Mouse (Mus musculus) heart, postnatal 0 days (tissue): ENCODE measurements around the gene Cog7. TPM values are rescaled to one million over a fixed set of nuclear protein-coding genes. Genes with fewer than 3 reads are reported as not detected.

Experiments
- ATAC-seq: fragments of 200-750 bp; cut with Nextera tagmentation; 2 replicates; pipeline ENCODE4 v1.8.0; 2017; ENCODE audit warnings: low read depth, moderate number of reproducible peaks, moderate library complexity; ENCODE audit not compliant: insufficient read depth
- DNase-seq: peaks from one replicate; pipeline ENCODE4 v3.0.0-alpha.2; 2016; ENCODE audit warnings: low spot score
- H3K27ac ChIP-seq: fragments of 300-500 bp; sonication (generic); 2 replicates; pipeline ENCODE4 v1.5.1; 2014; ENCODE audit warnings: low read depth, mild to moderate bottlenecking
- H3K27me3 ChIP-seq: fragments of 300-500 bp; sonication (generic); 2 replicates; pipeline ENCODE4 v1.6.1; 2014; ENCODE audit warnings: low read length, mixed read lengths; ENCODE audit not compliant: control insufficient read depth, insufficient read depth
- H3K36me3 ChIP-seq: fragments of 300-500 bp; sonication (generic); replicated peaks from 2 replicates; pipeline ENCODE4 v1.6.1; 2014; ENCODE audit warnings: low read length, mixed read lengths; ENCODE audit not compliant: control insufficient read depth, insufficient read depth
- H3K4me1 ChIP-seq: fragments of 300-500 bp; sonication (generic); 2 replicates; pipeline ENCODE4 v1.6.1; 2014; ENCODE audit warnings: antibody characterized with exemption; ENCODE audit not compliant: control insufficient read depth, insufficient read depth
- H3K4me2 ChIP-seq: fragments of 300-500 bp; sonication (generic); 2 replicates; pipeline ENCODE4 v1.6.1; 2014; ENCODE audit warnings: low read depth, mild to moderate bottlenecking, low read length, moderate library complexity
- H3K4me3 ChIP-seq: fragments of 300-500 bp; sonication (generic); 2 replicates; pipeline ENCODE4 v1.5.1; 2014; ENCODE audit warnings: low read depth, low read length
- H3K9ac ChIP-seq: fragments of 300-500 bp; sonication (generic); replicated peaks from 2 replicates; pipeline ENCODE4 v1.6.1; 2014; ENCODE audit warnings: low read depth, low read length, mixed read lengths
- H3K9me3 ChIP-seq: fragments of 300-500 bp; sonication (generic); replicated peaks from 2 replicates; pipeline ENCODE4 v1.6.1; 2016; ENCODE audit warnings: low read length; ENCODE audit not compliant: control insufficient read depth
- CTCF ChIP-seq: IDR thresholded peaks from 2 replicates; pipeline ENCODE4 v1.5.1; 2016; ENCODE audit warnings: antibody characterized with exemption, control low read depth, low read depth
- EP300 ChIP-seq: IDR thresholded peaks from 2 replicates; pipeline ENCODE4 v1.6.1; 2016; ENCODE audit warnings: antibody characterized with exemption, low read depth
- WGBS: fragments of 180-500 bp; shearing (Covaris S2); extraction: QIAGEN DNeasy Blood & Tissue Kit; methylation state at CpG from one replicate; pipeline ENCODE4 v1.1.7; 2014; 5-methylcytosine and 5-hydroxymethylcytosine counted together
- polyA plus RNA-seq: library from polyadenylated mRNA; unstranded; fragments of >200 nt; fragmentation: Nextera tagmentation; extraction: Ambion mirVana; gene quantifications from 2 replicates; pipeline ENCODE4 v1.2.1, GENCODE M21; 2015
- total RNA-seq: library from RNA; depleted of rRNA; stranded (reverse); fragments of >200 nt; gene quantifications from 2 replicates; pipeline ENCODE4 v1.2.3, GENCODE M21; 2014; ENCODE audit warnings: low replicate concordance

Gene Cog7
- total and polyA plus RNA-seq, 2 experiments from 2014 or later = 12.4 to 20.4 TPM

GRCm38 (mm10) chr7:121934346-121934745, 47.2 kb downstream of the Cog7 start:
- Histone ChIP-seq H3K4me2 (no peak overlapping the region), H3K4me1 (peaks cover 10% of the 10 kb centered on the region), H3K9ac (no peak overlapping the region), H3K36me3 (peaks cover 25% of the 10 kb centered on the region), H3K4me3 (no peak overlapping the region), H3K27ac (no peak overlapping the region), H3K27me3 (no peaks in the 10 kb centered on the region), H3K9me3 (no peaks in the 10 kb centered on the region)
- ATAC-seq (no peak), DNase-seq (no peak)
- TF ChIP-seq CTCF (no peak), EP300 (no peak)
- WGBS = 86% methylated on average over 2 of the region's 2 CpGs

- H3K4me1 ChIP-seq = peaks cover 10% of the 10 kb centered on the region
- DNase-seq = no peak
- no peaks in the 10 kb centered on the region for H3K27me3 ChIP-seq
- H3K9ac ChIP-seq = no peak overlapping the region
- ATAC-seq = no peak
- H3K36me3 ChIP-seq = peaks cover 32% of the 10 kb centered on the region
- no peak overlapping the region for H3K27ac ChIP-seq
- TF ChIP-seq EP300 (no peak), CTCF (no peak)
- 63% methylated on average over 6 of the region's 6 CpGs for WGBS
- H3K4me3 ChIP-seq = no peak overlapping the region
- H3K4me2 ChIP-seq = no peak overlapping the region
- no peaks in the 10 kb centered on the region for H3K9me3 ChIP-seq
Measured at GRCm38 (mm10) chr7:121933675-121934074, 47.8 kb downstream of the Cog7 start.

GRCm38 (mm10) chr7:121931246-121931645, 50.3 kb downstream of the Cog7 start:
- no peak for DNase-seq
- no peak overlapping the region for H3K4me2 ChIP-seq
- TF ChIP-seq EP300 (no peak), CTCF (no peak)
- peaks cover 42% of the 10 kb centered on the region for H3K36me3 ChIP-seq
- H3K4me3 ChIP-seq = no peak overlapping the region
- no peaks in the 10 kb centered on the region for H3K27me3 ChIP-seq
- ATAC-seq = no peak
- H3K9ac ChIP-seq = no peak overlapping the region
- no peak overlapping the region for H3K27ac ChIP-seq
- peaks cover 1% of the 10 kb centered on the region for H3K4me1 ChIP-seq
- 44% methylated on average over 7 of the region's 7 CpGs for WGBS
- no peaks in the 10 kb centered on the region for H3K9me3 ChIP-seq

- Histone ChIP-seq H3K27me3 (no peaks in the 10 kb centered on the region), H3K9ac (no peak overlapping the region), H3K9me3 (no peaks in the 10 kb centered on the region), H3K27ac (no peak overlapping the region), H3K4me1 (no peaks in the 10 kb centered on the region), H3K4me2 (no peak overlapping the region), H3K4me3 (no peak overlapping the region), H3K36me3 (peaks cover 36% of the 10 kb centered on the region)
- WGBS = 94% methylated on average over 2 of the region's 2 CpGs
- no peak for TF ChIP-seq EP300
- TF ChIP-seq CTCF = no peak
- ATAC-seq = no peak
- no peak for DNase-seq
Measured at GRCm38 (mm10) chr7:121927882-121928281, 53.6 kb downstream of the Cog7 start.

DNA sequence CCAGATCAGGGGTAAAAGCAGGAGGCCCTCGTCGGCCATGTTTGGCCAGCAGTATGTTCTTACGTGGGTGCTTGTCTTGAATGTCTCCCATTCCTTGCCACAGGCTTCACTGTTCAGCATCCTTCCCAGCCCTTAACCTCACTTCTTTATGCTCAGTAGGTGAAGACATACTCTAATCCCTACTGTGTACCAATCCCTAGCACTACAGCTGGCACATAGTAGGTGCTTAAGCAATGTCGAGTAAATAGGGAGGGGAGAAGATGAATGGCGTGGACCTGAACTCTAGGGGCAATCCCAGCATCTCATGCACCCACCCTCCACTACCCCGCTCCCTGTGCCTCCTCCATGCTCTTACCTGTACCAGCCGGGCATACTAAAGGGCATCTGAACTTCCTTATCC, 57.1 kb downstream of the Cog7 start:
- Histone ChIP-seq H3K27me3 (no peaks in the 10 kb centered on the region), H3K36me3 (peaks cover 21% of the 10 kb centered on the region), H3K9me3 (no peaks in the 10 kb centered on the region), H3K4me3 (no peak overlapping the region), H3K27ac (no peak overlapping the region), H3K9ac (no peak overlapping the region), H3K4me1 (no peaks in the 10 kb centered on the region), H3K4me2 (no peak overlapping the region)
- no peak for ATAC-seq
- no peak for DNase-seq
- no peak for TF ChIP-seq CTCF
- 92% methylated on average over 7 of the region's 7 CpGs for WGBS

DNA sequence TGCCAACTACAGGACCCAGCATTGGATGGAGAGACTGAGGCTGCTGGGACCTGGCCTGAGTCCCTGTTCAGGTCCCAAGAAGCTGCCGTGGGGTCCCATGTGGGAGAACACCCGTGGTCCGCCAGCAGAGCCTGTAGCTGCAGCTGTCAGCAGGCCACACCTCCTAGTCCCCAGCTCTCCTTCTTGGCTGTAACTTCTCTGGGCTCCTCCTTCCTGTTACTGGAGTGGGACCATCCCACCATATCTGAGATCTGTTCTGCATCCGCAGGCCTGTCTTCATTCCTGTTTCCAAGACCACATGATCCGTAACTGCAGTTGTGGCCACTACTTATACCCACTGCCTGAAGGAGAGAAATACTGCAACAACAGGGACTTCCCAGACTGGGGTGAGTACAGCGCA, 67.6 kb downstream of the Cog7 start:
- no peak overlapping the region for H3K4me2 ChIP-seq
- no peaks in the 10 kb centered on the region for H3K4me1 ChIP-seq
- H3K36me3 ChIP-seq = no peaks in the 10 kb centered on the region
- H3K27me3 ChIP-seq = no peaks in the 10 kb centered on the region
- H3K27ac ChIP-seq = no peak overlapping the region
- TF ChIP-seq EP300 (no peak), CTCF (no peak)
- WGBS = 61% methylated on average over 6 of the region's 6 CpGs
- H3K4me3 ChIP-seq = no peak overlapping the region
- no peak overlapping the region for H3K9ac ChIP-seq
- DNase-seq (no peak), ATAC-seq (no peak)
- H3K9me3 ChIP-seq = no peaks in the 10 kb centered on the region
